Mouse (Mus musculus) forebrain, embryonic 13.5 days (tissue): ENCODE measurements around the gene Sfn. TPM values are rescaled to one million over a fixed set of nuclear protein-coding genes. Genes with fewer than 3 reads are reported as not detected.
A peak's percentile ranks its signal among the peaks of the same experiment; 100 is the strongest.

Experiments used
- ATAC-seq: fragments of 200-750 bp; cut with Nextera tagmentation; 2 replicates; pipeline ENCODE4 v1.8.0; 2017
- H3K27ac ChIP-seq: fragments of 300-500 bp; sonication (generic); 2 replicates; pipeline ENCODE4 v1.5.1; 2015; ENCODE audit warnings: inconsistent platforms, mild to moderate bottlenecking, moderate library complexity
- H3K27me3 ChIP-seq: fragments of 300-500 bp; sonication (generic); 2 replicates; pipeline ENCODE4 v1.6.1; 2015; ENCODE audit warnings: mild to moderate bottlenecking, inconsistent platforms
- H3K36me3 ChIP-seq: fragments of 300-500 bp; sonication (generic); 2 replicates; pipeline ENCODE4 v1.6.1; 2015; ENCODE audit warnings: mild to moderate bottlenecking, inconsistent platforms; ENCODE audit not compliant: poor library complexity, severe bottlenecking
- H3K4me1 ChIP-seq: fragments of 300-500 bp; sonication (generic); 2 replicates; pipeline ENCODE4 v1.6.1; 2015; ENCODE audit warnings: inconsistent platforms
- H3K4me2 ChIP-seq: fragments of 300-500 bp; sonication (generic); 2 replicates; pipeline ENCODE4 v1.6.1; 2015; ENCODE audit warnings: inconsistent platforms, mild to moderate bottlenecking, moderate library complexity
- H3K4me3 ChIP-seq: fragments of 300-500 bp; sonication (generic); 2 replicates; pipeline ENCODE4 v1.5.1; 2015; ENCODE audit warnings: mild to moderate bottlenecking, inconsistent platforms
- H3K9ac ChIP-seq: fragments of 300-500 bp; sonication (generic); 2 replicates; pipeline ENCODE4 v1.6.1; 2015; ENCODE audit warnings: mild to moderate bottlenecking, inconsistent platforms
- H3K9me3 ChIP-seq: fragments of 300-500 bp; sonication (generic); replicated peaks from 2 replicates; pipeline ENCODE4 v1.6.1; 2016; ENCODE audit warnings: inconsistent platforms
- WGBS: fragments of 180-500 bp; shearing (Covaris S2); methylation state at CpG from one replicate; pipeline ENCODE4 v1.1.7; 2015; 5-methylcytosine and 5-hydroxymethylcytosine counted together
- polyA plus RNA-seq: library from polyadenylated mRNA; unstranded; fragments of >200 nt; fragmentation: Nextera tagmentation; extraction: Ambion mirVana; gene quantifications from 2 replicates; pipeline ENCODE4 v1.2.1, GENCODE M21; 2015

The Sfn gene
- polyA plus RNA-seq, 1 experiment from 2014 or later: 0.99 TPM

GRCm38 (mm10) chr4:133599571-133600073 is 2.3 kb downstream of the Sfn start:
- Histone ChIP-seq H3K9me3 (no peaks in the 10 kb centered on the region), H3K36me3 (peaks cover 13% of the 10 kb centered on the region), H3K4me3 (peak overlapping the region; percentile 46), H3K9ac (peak overlapping the region; percentile 58), H3K4me1 (peaks cover 13% of the 10 kb centered on the region), H3K4me2 (peak overlapping the region; percentile 69), H3K27me3 (peaks cover 47% of the 10 kb centered on the region), H3K27ac (no peak overlapping the region)
- peak; percentile 94 for ATAC-seq
- WGBS: under 1% methylated on average over 47 of the region's 50 CpGs

- Histone ChIP-seq H3K4me1 (peaks cover 13% of the 10 kb centered on the region), H3K36me3 (peaks cover 10% of the 10 kb centered on the region), H3K27me3 (peaks cover 47% of the 10 kb centered on the region), H3K4me2 (peak overlapping the region; percentile 69), H3K9me3 (no peaks in the 10 kb centered on the region), H3K9ac (peak overlapping the region; percentile 58), H3K4me3 (peak overlapping the region; percentile 46), H3K27ac (no peak overlapping the region)
- no peak for ATAC-seq
- WGBS: 26% methylated on average over 7 of the region's 7 CpGs
These were observed 2.9 kb downstream of the Sfn start for GRCm38 (mm10) chr4:133599116-133599515.

DNA sequence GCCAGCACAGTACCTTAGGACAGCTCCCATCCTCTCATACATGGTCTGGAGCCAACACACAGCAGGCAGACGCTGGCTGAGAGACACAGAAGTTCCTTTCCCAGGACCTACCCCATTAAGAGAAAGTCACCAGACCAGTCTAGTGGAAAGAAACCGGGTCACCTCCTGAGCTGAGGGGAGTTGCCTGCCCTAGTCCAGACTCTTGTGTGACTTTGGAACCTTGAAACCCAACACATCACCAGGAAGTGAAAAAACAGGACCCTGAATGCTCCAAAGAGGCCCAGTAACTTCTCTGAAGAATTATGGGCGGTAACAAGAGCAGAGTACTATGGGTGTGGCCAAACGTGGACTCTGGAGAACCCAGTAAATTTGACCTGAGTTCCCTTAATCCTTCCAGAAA is 3.4 kb downstream of the Sfn start:
- Histone ChIP-seq H3K9ac (no peak overlapping the region), H3K27me3 (peaks cover 47% of the 10 kb centered on the region)
- ATAC-seq: no peak

DNA sequence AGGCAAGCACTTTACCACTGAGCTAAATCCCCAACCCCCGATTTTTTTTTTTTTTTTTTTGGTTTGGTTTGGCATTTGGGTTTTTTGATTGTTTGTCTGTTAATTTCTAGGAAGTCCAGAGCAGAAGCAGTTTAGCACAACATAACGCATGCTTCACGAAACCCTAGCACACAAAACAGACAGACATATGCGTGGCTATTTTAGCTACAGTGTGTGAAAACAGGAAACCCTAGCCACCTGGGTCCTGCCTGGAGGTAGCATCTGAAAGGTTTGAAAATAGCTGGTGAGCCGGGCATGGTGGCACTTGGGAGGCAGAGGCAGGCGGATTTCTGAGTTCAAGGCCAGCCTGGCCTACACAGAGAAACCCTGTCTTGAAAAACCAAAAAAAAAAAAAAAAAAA is 5.9 kb downstream of the Sfn start:
- WGBS: 87% methylated on average over 6 of the region's 6 CpGs
- Histone ChIP-seq H3K4me2 (no peak overlapping the region), H3K27me3 (peaks cover 29% of the 10 kb centered on the region), H3K36me3 (peaks cover 13% of the 10 kb centered on the region), H3K9me3 (no peaks in the 10 kb centered on the region), H3K27ac (no peak overlapping the region), H3K9ac (no peak overlapping the region), H3K4me3 (no peak overlapping the region), H3K4me1 (peaks cover 13% of the 10 kb centered on the region)
- ATAC-seq: no peak

More for the DNA sequence above, 3.4 kb downstream of the Sfn start:
- 49% methylated on average over 4 of the region's 4 CpGs for WGBS
- Histone ChIP-seq H3K4me2 (no peak overlapping the region), H3K36me3 (peaks cover 5% of the 10 kb centered on the region), H3K4me3 (no peak overlapping the region), H3K27ac (no peak overlapping the region), H3K4me1 (peaks cover 13% of the 10 kb centered on the region), H3K9me3 (no peaks in the 10 kb centered on the region)

- H3K4me3 ChIP-seq: no peak overlapping the region
- peaks cover 25% of the 10 kb centered on the region for H3K27me3 ChIP-seq
- H3K27ac ChIP-seq: no peak overlapping the region
- H3K36me3 ChIP-seq: peaks cover 19% of the 10 kb centered on the region
- H3K9me3 ChIP-seq: no peaks in the 10 kb centered on the region
- WGBS: 76% methylated on average over 7 of the region's 7 CpGs
- no peak overlapping the region for H3K4me2 ChIP-seq
- peaks cover 13% of the 10 kb centered on the region for H3K4me1 ChIP-seq
- no peak overlapping the region for H3K9ac ChIP-seq
- no peak for ATAC-seq
These were observed 6.4 kb downstream of the Sfn start for GRCm38 (mm10) chr4:133595538-133595937.

DNA sequence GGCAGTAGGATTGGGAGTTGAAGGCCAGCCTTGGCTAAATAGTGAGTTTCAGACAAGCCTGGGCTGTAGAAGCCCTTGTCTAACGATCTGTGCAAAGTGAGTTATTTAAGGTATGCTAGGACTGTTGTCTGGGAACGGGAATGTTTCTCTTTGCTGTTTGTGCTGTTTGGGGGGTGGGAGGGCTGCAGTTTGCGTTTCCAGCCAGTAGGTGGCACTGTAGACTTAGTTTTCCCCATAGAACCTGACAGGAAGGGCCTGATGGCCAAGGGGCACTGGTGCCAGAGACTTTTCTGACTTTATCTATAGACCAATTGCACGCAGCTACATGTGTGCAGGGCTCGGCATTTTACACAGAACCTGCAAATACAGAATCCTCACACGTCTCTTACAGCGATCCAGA is 9.4 kb downstream of the Sfn start:
- Histone ChIP-seq H3K4me1 (no peaks in the 10 kb centered on the region), H3K4me3 (no peak overlapping the region), H3K27ac (no peak overlapping the region), H3K4me2 (no peak overlapping the region), H3K9ac (no peak overlapping the region), H3K36me3 (peaks cover 48% of the 10 kb centered on the region), H3K9me3 (no peaks in the 10 kb centered on the region), H3K27me3 (no peaks in the 10 kb centered on the region)
- 34% methylated on average over 7 of the region's 7 CpGs for WGBS
- no peak for ATAC-seq

DNA sequence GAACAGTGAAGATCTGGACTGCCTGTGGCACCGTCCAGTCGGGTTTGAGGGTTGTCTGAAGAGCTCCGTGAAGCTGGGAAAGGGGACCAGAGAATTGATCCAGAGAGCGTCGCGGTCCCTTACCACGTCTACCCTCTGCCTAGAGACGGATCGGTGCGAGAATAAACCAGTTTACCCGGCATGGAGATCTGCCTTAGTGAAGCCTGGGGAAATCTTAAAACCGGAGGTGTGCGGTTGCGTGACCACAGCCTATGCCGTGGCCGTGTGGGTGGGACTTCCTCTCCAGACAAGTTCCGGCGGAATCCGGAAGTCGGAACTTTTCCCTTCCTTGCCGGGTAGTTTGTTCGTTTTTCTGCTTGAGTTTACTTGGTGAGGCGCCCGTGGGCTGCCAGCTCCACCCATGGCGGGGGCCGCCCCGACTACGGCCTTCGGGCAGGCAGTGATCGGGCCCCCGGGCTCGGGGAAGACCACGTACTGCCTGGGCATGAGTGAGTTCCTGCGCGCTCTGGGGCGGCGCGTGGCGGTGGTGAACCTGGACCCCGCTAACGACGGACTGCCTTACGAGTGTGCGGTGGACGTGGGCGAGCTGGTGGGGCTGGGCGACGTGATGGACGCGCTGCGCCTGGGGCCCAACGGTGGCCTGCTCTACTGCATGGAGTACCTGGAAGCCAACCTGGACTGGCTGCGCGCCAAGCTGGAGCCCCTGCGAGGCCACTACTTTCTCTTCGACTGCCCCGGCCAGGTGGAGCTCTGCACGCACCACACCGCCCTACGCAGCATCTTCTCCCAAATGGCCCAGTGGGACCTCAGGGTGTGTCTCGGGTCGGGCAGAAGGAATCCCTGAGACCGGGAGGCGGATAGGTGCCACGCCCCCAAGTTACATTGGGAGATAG is 17.7 kb downstream of the Sfn start, which contains the start of gene Gpn2:
Gpn2 (plus strand) TSS at position 304 of the 893 bp plus-strand sequence.
- peak within 1 kb of the TSS; percentile 81 for H3K27ac ChIP-seq
- H3K9ac ChIP-seq: peak within 1 kb of the TSS; percentile 84
- WGBS: 2% methylated on average over 65 of the region's 65 CpGs
- peak within 1 kb of the TSS; percentile 87 for H3K4me3 ChIP-seq
- peak within 1 kb of the TSS; percentile 100 for H3K4me2 ChIP-seq
- no peaks in the 10 kb centered on the region for H3K27me3 ChIP-seq
- H3K9me3 ChIP-seq: no peaks in the 10 kb centered on the region
- ATAC-seq: peak; percentile 94
- H3K36me3 ChIP-seq: peaks cover 73% of the 10 kb centered on the region
- H3K4me1 ChIP-seq: peaks cover 18% of the 10 kb centered on the region

GRCm38 (mm10) chr4:133583690-133584058 is 18.3 kb downstream of the Sfn start:
- ATAC-seq: 0 out of 2 replicates have a peak, but pooled peaks have one; percentile 33
- H3K4me2 ChIP-seq: peak overlapping the region; percentile 100
- no peaks in the 10 kb centered on the region for H3K27me3 ChIP-seq
- H3K27ac ChIP-seq: peak overlapping the region; percentile 81
- H3K4me3 ChIP-seq: peak overlapping the region; percentile 87
- H3K9me3 ChIP-seq: no peaks in the 10 kb centered on the region
- peak overlapping the region; percentile 84 for H3K9ac ChIP-seq
- peaks cover 18% of the 10 kb centered on the region for H3K4me1 ChIP-seq
- H3K36me3 ChIP-seq: peaks cover 73% of the 10 kb centered on the region
- WGBS: 62% methylated on average over 6 of the region's 6 CpGs

DNA sequence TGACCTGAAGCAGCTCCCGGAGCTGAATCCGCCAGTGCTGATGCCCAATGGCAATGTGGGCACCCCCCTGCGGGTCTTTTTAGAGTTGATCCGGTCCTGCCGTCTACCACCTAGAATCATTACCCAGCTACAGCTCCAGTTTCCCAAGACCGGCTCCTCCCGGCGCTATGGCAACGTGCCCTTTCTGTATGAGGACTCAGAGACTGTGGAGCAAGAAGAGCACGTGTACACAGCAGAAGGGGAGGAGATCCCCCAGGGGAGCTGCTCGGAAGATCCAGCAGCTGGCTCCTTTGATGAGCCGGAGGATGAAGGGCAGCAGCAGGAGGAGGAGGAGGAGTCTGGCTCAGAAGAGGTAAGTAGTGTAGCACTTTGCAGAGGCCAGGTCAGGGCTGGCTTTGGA is 24.0 kb downstream of the Sfn start:
- Histone ChIP-seq H3K27me3 (no peaks in the 10 kb centered on the region), H3K27ac (no peak overlapping the region), H3K9ac (no peak overlapping the region), H3K9me3 (no peaks in the 10 kb centered on the region), H3K4me2 (no peak overlapping the region), H3K4me3 (no peak overlapping the region), H3K36me3 (peaks cover 52% of the 10 kb centered on the region), H3K4me1 (peaks cover 16% of the 10 kb centered on the region)
- 74% methylated on average over 12 of the region's 12 CpGs for WGBS
- no peak for ATAC-seq

DNA sequence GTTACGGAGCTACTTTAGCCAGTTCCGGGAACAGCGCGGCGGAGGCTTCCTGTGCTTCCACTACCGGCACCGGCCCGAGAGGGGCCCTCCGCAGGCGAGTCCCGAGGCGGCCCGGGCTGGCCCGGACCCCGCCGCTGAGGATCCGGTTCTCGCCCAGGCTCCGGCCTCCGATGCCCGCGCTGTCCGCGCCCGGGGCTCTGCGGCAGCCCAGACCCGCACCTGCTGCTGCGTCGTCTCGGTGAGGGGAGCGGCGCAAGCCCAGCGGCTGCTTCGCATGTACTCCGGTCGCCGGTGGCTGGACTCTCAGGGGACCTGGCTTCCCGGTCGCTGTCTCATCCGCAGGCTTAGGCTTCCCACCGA is 27.1 kb downstream of the Sfn start:
- Histone ChIP-seq H3K9me3 (no peaks in the 10 kb centered on the region), H3K4me2 (peak overlapping the region; percentile 90), H3K27me3 (0 out of 2 replicates have a peak, but pooled peaks cover 4% of the 10 kb centered on the region), H3K4me3 (peak overlapping the region; percentile 98), H3K27ac (no peak overlapping the region), H3K9ac (peak overlapping the region; percentile 88), H3K4me1 (peaks cover 16% of the 10 kb centered on the region), H3K36me3 (peaks cover 20% of the 10 kb centered on the region)
- WGBS: under 1% methylated on average over 41 of the region's 41 CpGs
- ATAC-seq: peak; percentile 41

DNA sequence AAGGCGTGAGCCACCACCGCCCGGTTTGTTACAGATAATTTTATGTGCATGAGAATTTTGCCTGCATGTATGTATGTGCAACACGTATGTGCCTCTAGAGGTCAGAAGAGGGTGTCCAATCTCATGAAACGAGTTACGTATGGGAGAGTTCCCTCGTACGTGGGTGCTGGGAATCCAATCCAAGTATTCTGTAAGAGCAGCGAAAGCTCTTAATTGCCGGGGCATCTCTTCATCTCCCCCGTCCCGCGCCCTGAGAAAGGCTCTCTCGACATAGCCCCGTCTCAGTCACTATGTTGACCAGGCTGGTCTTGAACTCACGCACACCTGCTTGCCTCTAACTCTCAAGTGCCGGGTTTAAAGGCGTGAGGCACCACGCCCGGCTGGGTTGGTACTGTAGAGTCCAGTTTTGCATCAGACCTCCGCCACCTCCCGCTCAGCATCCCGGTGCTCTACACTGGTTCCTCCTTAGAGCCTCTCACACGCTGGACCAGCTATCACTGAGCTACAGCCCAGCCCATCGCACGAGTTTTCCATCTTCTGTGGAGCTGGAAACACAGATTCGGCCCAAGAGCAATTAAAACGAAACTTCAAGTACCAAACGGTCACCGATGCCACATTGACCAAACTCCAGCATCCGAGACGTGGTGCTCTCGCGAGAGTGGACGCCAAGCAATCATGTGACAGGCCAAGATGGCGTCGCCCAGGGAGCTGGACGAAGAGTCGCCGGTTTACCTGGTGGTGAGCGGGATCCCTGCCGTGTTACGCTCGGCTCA is 27.7 kb downstream of the Sfn start, which contains the start of gene Gpatch3:
Gpatch3 (plus strand) TSS at position 676 of the 773 bp plus-strand sequence.
- Histone ChIP-seq H3K4me2 (peak within 1 kb of the TSS; percentile 90), H3K9me3 (no peaks in the 10 kb centered on the region), H3K27me3 (0 out of 2 replicates have a peak, but pooled peaks cover 4% of the 10 kb centered on the region), H3K36me3 (peaks cover 15% of the 10 kb centered on the region), H3K4me3 (peak within 1 kb of the TSS; percentile 98), H3K27ac (peak within 1 kb of the TSS; percentile 91), H3K4me1 (peaks cover 16% of the 10 kb centered on the region), H3K9ac (peak within 1 kb of the TSS; percentile 88)
- 6% methylated on average over 44 of the region's 44 CpGs for WGBS
- peak; percentile 96 for ATAC-seq

DNA sequence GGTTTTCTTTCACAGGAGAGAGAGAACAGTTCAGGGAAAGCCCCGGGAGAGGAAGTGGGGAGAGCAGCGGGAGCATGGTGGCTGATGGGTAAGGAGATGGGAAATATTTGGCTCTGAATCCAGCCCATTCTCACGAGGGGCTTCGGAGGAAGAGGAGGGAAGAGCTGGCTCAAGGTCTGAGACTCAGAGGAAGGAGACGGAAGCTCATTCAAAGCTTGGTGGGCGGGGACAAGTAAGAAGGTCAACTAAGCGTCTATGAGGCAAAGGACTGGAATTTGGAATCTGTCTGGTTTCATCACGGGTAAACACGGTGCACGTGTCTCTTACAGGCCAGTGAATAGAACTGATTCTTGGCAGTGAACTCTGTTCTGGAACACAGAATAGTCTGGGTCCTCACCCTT is 31.9 kb downstream of the Sfn start:
- Histone ChIP-seq H3K9me3 (no peaks in the 10 kb centered on the region), H3K27me3 (0 out of 2 replicates have a peak, but pooled peaks cover 4% of the 10 kb centered on the region), H3K9ac (no peak overlapping the region), H3K4me1 (peaks cover 6% of the 10 kb centered on the region), H3K4me3 (no peak overlapping the region), H3K36me3 (no peaks in the 10 kb centered on the region), H3K4me2 (no peak overlapping the region), H3K27ac (no peak overlapping the region)
- no peak for ATAC-seq
- WGBS: 63% methylated on average over 10 of the region's 10 CpGs
